17 mouse cellular contexts compared by ENCODE assay signal in genomic region chr10:94153841-94154240, GRCm38 (mm10).
"Had no signal": no experiment of that assay in that cellular context is flagged by ENCODE, and none has a peak within 500 bp of the region (broad histone marks: within the 10 kb centered on the region; RNA-seq: fewer than 3 reads in every experiment).

No protein-coding gene starts in this region.

- H3K9ac ChIP-seq: liver, embryonic 14.5 days; lung, embryonic 15.5 days; midbrain, embryonic 12.5 days; midbrain, embryonic 15.5 days had no signal

- H3K36me3 ChIP-seq: midbrain, embryonic 15.5 days had no signal

- H3K9me3 ChIP-seq: lung, embryonic 15.5 days; midbrain, embryonic 12.5 days; midbrain, embryonic 15.5 days had no signal

- H3K27ac ChIP-seq: kidney, postnatal 0 days; layer of hippocampus, adult 2 months; left cerebral cortex, adult 2 months; liver, embryonic 14.5 days; lung, embryonic 15.5 days; midbrain, embryonic 12.5 days; midbrain, embryonic 15.5 days had no signal

- H3K27me3 ChIP-seq: lung, embryonic 15.5 days; midbrain, embryonic 12.5 days; midbrain, embryonic 15.5 days had no signal

- H3K4me3 ChIP-seq: layer of hippocampus, adult 2 months; left cerebral cortex, adult 2 months; lung, embryonic 15.5 days; midbrain, embryonic 12.5 days; midbrain, embryonic 15.5 days had no signal

- H3K4me2 ChIP-seq: lung, embryonic 15.5 days; midbrain, embryonic 12.5 days; midbrain, embryonic 15.5 days had no signal

- DNase-seq: kidney, adult 2 months; kidney, postnatal 25 days; layer of hippocampus, postnatal 36 days; lung, adult 18-20 months; lung, postnatal 14 days; lung, postnatal 4 days; retina, postnatal 1 day; right cerebral cortex, postnatal 25 days; thymus, postnatal 25 days had no signal

- ATAC-seq: intestine, postnatal 0 days; midbrain, embryonic 15.5 days had no signal
